Mouse (Mus musculus) lung, postnatal 25 days (tissue): Measurements from ENCODE around the gene St6galnac3.

ENCODE experiments used
- DNase-seq: peaks from one replicate; pipeline ENCODE4 v3.0.0; 2022; ENCODE audit warnings: low spot score

Gene St6galnac3

DNA sequence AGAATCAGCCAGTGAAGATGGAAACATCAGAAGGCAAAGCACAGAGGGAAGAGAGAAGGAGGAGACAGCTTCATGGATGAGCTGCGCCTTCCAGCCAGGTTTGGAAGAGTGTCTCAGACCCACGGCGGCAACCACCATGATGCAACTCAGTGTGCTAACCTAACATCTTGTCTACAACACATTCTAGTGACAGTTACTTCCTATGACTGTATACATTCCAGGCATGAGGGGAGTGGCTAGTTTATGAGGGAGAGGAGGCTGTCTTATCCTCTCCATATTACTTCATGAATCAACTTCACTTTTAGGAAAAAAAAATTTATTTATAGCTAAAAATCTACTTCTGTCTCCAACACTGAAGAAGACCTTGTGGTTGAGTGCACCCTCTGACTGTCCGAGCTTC, 264.8 kb downstream of the St6galnac3 start:
- DNase-seq, result no peak

DNA sequence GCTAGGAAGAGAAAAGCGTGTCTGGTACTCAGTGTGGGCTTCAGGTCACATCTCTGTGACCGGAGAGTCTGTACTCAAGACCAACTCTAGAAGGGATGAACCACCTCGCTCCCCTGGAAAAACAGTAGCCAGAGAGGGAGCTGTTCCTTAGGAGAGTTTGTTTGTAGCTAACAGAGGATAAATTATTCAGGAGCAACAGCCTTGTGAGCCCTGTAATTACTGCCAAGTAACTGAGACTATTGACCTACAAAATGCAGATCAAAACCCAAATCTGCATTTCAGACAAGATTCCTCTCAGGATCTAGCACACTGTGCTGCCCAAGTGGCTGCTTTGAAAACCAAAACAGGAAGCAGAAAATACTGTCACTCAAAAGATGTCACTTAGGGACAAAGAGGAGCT, 266.4 kb downstream of the St6galnac3 start:
- no peak for DNase-seq

DNA sequence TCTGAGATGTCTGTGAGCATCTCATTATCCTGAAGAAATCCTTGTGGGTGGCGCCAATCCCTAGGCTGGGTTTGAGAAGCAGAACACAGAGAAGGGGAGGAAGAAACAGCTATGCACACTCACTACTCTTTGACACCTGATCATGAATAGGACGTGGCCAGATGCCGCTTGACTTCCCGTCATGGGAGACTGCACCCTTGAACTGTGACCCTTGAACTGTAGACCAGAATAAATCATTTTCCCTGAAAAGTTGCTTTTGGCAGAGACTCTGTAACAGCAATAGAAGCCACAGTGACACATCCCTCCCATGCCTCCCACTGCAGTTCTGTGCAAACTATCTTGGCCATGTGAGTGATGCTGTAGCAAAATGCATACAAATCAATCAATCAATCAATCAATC, 267.3 kb downstream of the St6galnac3 start:
- no peak for DNase-seq

DNA sequence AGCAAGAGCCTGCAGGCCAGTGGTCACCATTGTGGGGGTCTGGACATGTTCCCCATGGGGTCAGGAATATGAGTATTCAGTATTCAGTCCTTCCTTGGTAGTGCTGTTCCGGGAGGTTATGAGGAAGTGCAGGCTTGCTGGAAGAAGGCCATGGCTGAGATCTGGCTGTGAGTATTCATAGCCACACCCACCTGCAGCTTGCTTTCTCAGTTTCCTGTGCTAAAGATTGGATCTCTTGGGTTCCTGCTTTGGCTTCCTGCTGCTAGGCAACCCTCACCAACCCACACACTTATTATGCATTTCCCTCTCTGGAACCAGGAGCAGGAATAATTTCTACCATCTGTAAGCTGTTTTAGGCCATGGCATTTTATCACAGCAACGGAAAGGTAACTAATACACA, 267.8 kb downstream of the St6galnac3 start:
- peak; percentile 21 for DNase-seq

DNA sequence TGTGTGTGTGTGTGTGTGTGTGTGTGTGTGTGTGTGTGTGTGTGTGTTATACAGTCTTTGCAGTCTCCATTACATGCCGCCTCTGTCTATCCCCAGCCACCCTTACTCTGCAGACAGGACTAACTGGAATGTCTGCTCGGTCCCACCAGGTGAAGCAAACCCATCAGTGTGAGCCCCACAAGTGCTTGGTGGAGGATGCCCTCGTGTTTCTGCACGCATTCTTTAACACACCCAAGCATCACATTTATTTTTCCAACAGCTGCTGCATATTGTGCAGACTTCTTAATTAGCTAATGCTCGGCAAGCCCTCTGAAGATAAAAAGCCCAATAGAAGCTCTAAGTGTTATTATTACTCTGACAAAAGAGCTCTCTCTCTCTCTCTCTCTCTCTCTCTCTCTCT, 268.7 kb downstream of the St6galnac3 start:
- no peak for DNase-seq

DNA sequence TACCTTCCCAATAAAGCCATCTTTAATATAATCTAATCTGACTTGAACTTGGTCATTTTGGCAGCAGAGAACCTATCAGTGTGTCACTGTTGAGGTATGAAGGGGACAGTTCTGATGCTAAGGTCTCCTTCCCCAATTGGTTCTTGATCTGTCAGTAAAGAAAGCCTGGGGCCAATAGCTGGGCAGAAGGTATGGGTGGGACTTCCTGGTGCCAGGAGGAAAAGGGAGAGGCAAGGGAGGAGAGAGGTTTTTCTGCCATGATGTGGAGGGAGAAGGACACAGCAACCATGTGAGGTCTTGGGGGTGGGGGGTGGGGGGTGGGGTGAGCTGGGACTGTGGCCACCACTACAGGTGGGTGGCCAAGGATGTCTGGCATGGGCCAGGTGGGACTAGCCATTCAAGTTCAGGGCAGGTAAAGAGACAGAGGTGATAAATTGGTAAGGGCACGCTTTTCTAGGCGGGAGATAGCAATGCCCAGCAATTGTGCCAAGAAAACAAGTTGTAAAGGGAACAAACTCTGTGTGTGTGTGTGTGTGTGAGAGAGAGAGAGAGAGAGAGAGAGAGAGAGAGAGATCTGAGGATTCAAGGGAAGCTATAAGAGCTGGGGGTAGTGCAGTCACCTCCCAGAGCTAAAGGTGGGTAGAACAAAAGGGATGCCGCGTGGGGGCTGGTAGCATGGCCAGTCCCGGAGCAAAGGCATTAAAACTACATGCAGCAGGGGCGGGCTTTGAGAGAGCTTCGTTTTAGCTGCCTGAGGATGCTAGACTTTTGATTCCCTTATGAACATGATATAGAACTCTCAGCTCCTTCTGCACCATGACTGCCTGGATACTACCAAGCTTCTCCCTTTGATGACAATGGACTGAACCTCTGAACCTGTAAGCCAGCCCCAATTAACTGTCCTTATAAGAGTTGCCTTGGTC, 271.6 kb downstream of the St6galnac3 start:
- no peak for DNase-seq

DNA sequence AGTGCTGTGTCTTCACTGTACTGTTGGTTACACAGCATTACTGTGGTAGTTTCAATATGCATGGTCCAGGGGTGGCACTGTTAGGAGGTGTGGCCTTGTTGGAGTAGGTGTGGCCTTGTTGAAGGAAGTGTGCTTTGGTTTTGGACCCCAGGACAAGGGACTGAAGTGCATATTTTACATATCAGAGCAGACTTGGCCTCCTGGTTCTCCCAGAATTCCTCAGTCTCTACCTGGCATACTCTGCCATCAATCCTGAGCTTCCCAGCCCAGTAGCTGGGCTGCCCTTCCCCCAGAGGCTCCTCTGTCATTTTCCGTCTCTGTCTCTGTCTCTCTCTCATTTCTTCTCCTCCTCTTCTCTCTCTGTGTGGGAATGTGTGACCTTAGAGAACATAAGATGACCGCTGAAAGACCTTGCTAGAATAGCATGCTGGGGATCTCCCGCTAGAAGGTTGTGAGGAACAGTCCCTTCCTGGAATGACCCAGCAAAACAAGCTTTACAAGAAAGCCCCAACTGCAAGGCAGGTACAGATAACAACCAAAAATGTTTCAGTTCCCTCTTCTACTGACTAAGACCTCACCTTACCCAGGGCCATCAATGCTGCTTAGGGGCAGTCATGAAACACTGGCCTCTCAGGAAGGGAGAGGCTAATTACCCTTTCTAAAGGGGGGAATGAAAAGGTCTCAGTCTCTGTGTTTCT, 272.5 kb downstream of the St6galnac3 start:
- no peak for DNase-seq

DNA sequence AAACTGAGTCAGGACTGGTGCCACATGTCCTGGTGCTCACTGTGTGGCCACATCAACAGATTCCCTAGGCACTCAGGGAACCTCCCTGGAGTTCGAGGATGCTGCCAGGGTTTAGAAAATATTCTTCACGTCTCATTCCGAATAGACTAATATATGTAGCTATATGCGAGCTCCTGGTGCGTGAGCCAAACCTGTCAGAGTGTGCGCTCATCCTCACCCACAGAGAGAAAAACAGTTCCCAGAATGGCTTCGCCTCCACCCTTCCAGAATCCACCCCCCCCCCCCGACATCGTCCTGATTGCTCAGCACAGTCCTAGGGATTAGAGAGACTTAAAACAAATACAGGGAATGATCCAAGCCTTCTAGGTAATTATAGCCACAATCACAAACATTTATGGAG, 283.6 kb downstream of the St6galnac3 start:
- no peak for DNase-seq

DNA sequence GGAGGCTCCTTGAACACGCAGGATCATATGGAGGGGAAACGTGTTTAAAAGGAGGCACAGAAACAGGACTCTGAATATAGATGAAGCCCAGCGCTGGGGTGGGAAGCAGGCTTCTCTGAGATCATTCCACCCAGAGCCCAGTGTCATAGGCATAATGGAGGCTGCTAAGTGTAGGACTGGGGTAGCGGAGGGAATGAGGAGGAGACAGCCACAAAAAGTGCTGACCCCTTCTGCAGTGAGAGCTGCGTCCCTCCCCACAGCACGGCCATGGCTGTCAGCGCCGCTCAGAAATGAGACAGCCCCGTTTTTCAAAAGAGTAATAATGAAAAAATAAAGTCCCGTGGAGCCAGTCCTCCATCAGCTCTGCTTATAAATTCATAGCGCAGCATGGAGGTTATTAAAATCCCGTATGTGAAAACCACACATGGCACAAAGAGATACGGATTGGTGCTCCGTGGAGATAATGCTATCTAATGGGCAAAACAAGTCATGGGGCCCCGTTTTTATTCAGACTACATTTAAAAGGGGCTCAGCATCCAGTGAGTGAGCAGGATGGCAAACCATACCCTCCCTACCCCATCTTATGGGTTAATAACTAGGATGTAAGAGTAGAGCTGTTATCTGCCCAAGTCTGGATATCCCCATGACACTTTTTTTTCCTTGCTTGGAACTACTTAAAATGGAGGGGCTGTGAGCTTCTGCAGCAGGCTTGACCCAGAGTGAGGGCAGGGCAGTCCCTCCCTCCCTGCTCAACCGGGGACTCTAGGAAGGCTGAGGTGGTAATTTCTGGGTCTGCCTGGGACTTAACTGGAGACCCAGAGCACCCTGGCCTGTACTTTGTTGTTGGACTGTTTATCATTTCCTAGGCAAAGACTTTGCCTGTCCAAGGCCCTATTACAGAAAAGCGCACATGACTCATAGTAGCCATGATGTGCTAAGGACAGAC, 288.6 kb downstream of the St6galnac3 start:
- no peak for DNase-seq

DNA sequence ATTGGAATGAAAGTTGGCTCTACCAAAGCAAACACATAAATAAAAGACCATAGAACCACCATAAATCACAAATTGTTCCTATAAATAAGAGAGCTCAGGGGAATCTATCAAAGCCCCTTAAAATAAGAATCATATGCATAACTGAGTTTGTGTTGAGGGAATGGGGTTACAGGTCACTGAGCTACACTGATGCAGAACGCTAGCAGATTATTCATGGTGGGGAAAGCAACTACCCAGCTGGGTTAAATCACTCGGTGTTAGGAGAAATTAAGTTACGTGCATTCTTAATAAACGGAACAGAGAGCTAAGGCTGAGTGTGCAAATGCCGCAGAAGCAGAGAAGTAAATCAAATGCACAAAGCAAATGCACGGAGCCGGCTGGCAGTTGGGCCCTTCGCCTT, 292.0 kb downstream of the St6galnac3 start:
- no peak for DNase-seq

DNA sequence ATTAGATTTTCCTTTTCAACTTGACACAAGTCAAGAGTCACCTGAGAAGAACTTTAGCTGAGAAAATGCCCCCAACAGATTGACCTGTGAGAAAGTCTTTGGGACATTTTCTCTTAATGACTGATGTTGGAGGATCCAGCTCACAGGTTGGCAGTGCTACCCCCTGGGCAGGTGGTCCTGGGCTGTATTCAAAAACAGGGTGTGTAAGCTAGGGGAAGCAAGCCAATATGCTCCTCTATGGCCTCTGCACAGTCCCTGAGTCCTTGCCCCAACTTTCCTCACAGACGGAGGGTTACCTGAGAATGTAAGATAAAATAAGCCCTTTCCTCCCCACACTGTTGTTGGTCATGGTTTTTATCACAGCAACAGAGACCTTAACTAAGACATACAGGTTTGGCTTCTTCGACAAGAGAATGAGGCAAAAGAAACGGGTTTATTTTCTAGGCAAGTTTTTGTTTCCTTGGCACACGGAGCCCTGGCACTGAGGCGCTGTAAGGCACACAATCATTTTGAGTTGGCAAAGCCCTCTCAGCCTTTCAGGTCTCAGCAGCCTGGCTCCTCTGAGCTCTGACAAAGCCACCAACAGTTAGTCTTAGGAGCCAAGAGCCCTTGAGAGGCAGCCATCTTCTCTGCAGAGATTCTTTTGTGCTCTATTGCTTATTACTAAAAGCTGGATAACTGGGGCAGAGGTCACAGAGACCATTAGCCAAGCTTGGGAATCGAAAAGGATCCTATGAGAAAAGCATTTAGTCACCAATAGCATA, 292.7 kb downstream of the St6galnac3 start:
- no peak for DNase-seq

DNA sequence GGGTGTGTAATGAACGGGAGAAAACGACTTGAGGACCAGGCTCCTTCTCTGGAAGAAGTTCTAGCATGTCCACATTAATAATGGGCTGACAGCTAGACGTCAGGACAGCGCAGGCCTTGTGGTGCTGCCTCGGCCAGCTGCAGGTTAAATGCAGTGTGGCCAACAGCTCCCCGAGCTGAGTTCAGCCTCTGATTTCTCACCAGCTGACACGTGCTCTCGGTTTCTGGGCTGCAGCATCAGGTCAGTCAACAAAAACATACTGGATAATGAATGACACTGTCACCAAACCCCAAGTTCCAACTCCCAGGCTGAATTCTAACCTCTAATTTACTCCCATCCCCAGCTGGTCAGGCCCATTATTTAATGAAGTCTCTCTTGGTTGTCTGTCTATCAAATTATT, 295.1 kb downstream of the St6galnac3 start:
- DNase-seq, result no peak

DNA sequence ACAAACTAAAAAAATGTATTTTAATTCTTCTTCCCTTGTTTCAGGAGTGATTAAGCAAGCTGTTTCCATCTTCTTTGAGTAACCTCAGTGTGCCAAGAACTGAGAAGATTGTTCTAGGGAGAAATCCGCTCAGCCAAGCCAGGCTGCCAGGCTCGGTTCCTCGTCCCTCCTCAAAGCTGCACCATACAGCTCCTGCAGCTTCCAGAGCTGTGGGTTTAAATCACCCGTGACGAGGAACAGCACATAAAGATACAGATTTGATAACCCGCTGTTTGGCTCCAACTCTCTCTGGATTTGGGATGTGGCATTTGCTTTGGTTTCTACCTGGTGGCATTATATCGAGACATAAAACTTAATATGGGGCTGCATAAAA, 303.1 kb downstream of the St6galnac3 start:
- DNase-seq, result no peak

DNA sequence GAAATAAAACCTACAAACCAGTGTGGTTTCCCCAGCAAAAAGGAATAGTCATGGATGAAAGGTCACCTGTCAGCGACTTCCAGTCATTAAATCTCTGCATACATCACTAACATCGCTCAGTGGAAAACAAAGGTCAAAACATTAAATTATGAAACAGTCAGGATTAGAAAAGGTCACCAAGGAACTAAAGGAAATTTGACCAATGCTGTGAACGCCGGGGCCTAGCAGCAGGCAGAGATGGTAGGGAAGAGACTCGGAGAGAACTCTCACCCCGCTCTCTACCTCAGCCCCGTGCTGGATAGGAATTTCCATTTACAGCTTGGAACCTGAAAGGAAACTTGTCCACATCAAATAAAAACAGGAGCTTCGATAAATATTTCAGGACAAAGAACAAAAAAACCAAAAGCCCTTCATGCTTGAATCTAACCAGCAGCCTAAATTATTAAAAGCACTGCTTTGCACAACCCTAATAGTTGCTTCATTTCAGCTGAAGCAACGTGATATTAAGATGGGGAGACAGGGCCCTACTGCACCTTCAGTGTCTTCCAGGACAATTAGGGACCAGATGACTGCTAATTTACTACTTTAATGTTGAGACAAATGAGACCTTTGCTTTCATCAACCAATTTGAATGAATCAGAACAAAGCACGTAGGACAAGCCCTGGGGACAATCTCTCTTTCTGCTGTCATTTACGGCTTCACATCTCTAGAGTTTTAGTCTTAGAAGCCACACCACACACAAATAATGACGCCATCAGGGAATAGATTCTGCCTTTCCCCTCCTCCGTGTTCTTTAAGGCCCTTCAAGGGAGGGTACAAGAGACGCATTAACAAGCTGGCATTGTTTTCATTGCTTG, 303.7 kb downstream of the St6galnac3 start:
- no peak for DNase-seq

DNA sequence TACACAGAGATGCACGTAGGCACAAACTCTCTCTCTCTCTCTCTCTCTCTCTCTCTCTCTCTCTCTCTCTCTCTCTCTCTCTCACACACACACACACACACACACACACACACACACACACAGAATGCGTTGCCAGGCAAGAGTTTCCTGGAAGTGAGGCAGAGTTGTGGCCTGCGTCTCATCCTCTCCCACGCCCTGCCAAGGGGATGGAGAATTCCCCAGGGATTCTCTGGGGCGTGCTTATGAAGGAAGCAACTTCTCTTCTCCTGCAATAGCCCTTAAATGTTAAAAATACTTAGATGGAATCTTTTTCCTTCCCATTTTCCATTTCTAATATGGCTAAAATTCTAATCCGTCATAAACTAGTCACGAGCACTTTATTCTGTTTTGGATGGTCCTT, 305.6 kb downstream of the St6galnac3 start:
- DNase-seq, result no peak

DNA sequence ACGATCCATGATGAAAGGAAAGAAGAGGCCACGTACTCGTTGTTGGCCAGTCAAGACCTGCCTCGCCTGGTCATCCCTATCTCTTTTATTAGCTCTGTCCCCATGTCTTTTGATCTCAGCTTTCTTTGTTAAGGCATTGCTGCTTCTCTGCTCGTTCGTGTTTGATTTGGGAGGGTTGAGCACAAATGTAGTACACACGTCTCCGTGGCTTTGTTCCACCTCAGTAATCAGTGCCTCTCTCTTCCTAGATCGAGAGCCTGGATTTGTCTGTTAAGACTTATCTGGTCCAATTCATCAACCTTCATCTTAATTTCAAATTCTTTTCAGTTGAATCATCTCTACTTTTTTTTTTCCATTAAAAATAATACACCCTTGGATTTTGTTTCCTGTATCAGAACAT, 308.0 kb downstream of the St6galnac3 start:
- no peak for DNase-seq

DNA sequence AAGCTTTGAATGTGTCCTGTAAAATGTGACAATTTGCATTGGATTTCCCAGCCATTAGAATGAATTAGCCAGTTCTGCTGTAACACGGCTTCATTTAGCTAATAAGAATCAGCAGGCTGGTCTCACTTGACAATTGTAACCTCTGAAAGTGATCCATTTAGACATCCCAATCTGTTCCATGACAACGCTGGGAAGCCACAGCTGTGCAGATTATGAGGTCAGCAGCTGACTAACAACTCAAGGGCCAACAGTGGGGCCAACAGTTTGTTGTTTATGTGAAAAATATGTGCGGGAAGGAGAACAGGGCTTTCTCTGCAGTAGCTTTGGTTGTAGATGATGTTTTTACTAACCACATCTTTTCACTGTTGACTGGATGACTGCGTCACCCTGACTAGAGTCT, 308.6 kb downstream of the St6galnac3 start:
- DNase-seq, result no peak

DNA sequence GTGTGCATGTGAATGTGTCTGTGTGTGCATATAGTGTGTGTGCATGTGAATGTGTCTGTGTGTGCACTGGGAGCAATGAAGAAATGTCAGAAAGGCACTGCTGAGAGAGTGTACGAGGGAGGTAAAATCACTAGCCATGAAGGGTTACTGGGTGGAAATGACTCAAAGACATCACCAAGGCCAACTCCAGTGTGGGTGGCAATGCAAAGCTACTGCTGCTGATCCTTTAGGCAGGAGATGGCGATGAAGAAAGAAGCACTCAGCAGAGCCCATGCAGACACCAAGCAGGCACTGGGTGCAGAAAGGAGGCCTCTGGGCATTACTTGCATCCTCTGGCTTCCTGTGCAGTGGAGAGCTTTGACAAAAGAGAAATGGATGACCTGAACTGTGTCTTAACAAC, 310.8 kb downstream of the St6galnac3 start:
- no peak for DNase-seq

DNA sequence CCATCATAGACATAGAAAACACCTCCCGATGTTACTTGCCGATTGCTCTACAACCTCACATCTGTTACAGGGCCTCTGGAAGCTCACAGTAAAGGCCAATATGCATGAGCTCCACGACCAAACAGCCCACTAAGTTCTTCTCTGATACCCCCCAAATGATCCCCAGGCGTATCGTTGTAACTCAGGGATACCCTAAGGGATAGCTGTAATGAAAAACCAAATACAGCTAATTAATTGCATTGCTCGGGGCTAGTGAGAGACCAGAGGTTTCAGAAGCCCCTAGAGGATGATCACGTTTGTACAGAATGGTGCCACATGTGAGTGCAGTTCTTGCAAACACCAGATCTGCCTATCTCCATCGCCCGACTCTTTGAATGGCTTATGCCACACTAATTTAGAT, 315.7 kb downstream of the St6galnac3 start:
- no peak for DNase-seq

DNA sequence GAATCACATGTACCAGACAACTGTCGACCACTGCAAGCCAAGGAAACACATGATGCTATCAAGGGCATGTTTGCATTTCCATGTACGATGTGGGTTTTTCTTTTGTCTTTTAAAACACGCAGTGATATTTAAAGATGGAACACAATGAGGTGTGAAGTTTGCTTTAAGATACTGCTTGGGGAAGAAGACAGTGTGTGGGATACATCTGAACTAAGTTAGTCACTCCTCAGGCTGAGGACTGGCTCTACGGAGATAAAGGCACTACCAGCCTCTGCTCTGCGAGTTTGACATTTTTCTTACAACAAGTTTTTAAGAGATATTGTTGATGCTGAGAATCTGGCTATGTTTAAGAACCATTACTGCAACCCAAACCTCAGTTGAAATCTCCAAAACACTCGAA, 316.6 kb downstream of the St6galnac3 start:
- DNase-seq, result no peak

DNA sequence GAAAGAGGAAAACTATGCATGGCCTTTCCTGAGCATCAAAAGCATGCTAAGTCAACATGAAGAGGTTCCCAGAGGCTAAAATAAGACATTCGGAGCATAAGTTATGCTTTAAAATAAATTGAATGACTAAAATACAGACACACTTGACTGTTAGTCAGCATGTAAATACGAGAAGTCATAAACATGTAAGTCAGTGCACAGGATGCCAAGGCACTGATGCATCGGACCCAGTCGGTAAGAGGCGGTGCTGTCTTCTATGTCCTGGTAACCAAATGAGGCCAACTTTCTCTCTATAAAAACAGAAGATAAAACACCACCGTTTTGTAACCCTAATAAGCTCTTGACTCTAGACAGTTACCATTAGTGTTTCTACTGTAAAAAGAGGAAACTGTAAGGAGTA, 317.3 kb downstream of the St6galnac3 start:
- no peak for DNase-seq
